Mouse (Mus musculus) adrenal gland, postnatal 36 days (tissue): Measurements from ENCODE around the gene BC028528. TPM values are rescaled to one million over a fixed set of nuclear protein-coding genes. Genes with fewer than 3 reads are reported as not detected.
"Not testable (repeated sequence)": the region's sequence is repeated elsewhere in the genome, so short reads cannot be mapped to it uniquely, and the experiment has no call there.

Source experiments
- DNase-seq, 2 experiments: peaks; one replicate each; pipeline ENCODE4 v3.0.0; 2021; ENCODE audit warnings: mixed read lengths in 1 of 2
- total RNA-seq, 2 experiments: library from RNA; stranded (reverse); gene quantifications; 2 replicates each; pipeline ENCODE4 v1.2.3; 2021

Gene BC028528
- total RNA-seq, 2 experiments from 2014 or later, result 8.4 to 11.3 TPM

DNA sequence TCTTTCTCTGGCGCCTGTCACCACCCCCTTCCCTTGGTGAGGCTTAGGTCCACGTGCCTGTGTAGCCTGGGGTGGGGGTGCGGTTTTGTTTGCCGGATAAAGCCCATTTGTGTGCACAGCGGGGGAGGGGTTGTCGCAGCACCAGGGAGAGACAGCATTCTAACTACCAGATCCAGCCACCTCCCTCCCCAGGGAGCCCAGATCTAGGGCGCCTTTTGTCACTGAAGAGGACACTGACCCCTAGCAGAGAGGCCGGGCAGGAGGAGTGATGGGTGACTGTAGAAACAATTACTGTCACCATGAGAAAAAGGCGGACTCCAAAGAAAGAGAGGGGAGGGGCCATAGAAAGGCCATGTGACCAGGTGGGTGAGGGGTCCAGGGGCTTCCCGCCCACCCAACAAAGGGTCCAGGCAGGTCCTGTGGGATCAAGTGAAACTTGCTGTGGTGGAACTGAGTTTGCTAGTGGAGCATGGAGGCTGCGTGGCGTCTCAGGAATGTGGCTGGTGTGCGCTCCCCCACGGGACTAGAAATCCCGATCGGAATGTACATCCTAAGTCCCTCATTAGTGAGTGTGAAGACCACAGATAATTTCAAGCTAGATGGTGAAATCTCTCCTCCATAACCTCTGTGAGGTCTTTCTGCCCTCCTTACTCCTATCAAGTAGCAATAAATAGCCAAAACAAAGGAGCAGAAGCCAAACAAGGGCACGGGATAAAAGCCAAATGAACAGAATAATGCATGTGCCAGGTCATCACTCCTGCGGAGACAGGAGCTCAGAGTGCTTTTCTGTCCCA is 13.5 kb upstream of the BC028528 start:
- peak in 1 of 2 experiments; percentile 47 for DNase-seq

DNA sequence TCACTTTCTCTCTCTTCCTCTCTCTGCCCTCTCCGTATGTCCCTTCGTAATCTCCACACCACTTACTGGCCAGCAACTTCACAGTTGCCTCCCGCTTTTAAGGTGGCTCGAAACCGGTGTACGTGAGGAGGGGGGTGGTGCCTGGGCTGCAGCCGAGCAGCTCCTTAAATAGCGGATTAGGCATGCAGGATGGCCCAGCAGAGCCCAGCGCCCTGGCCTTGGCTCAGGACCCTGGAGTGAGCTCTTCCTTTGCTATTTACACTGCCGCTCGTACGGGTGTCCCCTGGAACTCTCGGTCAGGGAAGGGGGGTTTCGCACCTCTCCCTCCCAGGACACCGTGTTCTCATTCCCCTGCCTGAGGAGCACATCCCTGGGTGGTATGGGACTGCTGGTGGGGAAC is 12.8 kb upstream of the BC028528 start, which contains the start of gene Car14:
Car14 (minus strand) TSS at position 124 of the 400 bp plus-strand sequence.
- peak in 1 of 2 experiments; percentile 25 for DNase-seq

DNA sequence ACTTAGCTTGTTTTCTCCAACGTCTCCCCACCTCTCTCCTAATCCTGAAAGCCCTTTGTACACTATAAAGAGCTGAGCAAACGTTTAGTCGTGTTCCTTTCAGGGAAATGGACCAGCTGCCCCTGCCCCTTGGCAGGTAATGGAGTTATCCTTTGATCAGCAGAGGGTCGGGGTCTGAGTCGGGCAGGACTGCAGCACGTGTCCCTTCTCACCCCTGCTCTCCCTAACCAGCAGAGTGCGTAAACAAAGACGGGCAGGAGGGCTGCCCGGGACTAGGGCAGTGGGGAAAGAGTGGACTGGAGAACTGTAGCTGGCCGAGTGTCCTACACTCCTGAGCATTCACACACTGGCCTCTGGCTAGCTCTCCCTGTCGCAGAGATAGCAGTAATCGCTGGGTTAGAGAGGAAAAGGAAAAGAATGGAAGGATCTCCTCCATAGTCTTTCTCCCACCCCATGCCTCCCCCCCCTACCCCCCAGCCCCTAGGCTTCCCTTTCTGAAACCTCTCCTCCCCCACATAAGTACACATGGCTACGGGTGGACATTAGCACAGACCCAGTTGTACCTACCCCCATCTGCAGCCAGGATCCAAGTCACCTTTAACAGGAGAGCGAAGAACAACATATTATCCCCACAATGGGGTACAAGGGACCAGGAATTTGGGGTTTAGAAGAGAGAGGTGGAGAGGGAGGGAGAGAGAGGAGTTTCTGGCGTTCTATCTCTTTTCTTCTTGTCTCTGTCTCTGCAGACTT is 12.1 kb upstream of the BC028528 start:
- DNase-seq, result no peak

DNA sequence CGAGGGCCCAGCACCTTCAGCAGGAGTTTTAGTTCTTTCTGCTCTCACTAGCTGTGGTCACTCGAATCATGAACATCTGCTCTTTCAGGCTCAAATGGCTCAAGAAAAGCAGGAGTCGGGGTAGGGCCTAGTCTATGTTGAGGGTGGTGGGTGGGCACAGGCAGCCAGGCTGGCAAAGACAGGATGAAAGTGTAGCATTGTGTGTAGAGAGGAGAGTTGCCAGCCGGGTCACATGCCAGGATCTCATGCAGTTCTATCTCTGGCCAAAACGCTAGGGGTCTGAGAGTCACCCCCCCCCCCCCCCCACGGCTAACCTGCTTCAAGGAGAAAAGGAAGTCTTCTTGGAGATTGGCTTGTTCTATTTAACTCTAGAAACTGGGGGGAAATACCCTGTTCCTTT is 10.8 kb upstream of the BC028528 start:
- no peak for DNase-seq

DNA sequence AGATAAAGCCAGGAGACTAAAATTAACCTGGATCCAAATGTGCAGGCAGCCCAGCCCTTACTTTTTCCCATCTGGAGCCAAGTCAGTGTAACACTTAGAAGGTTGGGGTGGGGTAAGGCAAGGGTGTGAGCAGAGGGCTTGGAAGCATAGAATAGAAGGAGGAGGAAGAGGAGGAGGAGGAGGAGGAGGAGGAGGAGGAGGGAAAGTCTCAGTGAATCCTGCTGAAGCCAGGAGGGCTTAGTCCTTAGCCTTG is 10.5 kb upstream of the BC028528 start:
- no peak for DNase-seq

DNA sequence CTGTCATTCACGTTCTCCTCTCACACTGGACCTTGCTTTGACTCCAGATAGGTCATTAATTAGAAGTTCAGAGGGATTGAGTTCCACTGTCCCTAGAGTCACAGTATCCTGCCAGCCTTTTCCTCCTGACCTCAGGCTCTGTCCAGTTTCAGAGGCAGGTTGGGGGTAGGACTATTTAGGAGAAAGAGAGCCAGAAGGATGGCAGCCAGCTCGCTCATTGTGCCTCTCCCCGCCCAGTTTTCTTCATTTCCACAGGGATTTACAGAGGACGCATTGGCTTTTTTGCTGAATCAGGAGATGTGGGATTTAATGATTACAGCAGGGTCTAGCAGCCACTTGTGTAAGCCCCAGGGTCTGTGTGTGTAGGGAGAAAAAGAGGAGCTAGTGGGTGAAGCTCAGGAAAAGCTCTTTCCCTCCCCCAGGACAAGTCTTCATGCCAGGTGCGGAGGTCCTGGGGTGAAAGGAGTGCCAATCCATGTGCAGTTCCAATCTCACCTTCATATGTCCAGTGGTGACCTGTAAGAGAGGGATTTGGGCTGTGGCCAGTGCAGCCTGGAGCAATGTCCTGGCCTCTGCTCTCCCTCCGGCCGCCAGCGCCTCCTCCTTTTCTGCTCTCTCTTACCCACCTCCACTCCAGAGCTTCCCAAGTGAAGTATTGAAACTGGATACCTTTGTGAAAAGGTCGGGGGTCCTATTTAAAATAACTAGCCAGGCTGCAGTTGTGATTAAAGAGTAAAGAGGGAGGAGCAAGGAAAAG is 10.0 kb upstream of the BC028528 start:
- peak in 1 of 2 experiments; percentile 41 for DNase-seq

DNA sequence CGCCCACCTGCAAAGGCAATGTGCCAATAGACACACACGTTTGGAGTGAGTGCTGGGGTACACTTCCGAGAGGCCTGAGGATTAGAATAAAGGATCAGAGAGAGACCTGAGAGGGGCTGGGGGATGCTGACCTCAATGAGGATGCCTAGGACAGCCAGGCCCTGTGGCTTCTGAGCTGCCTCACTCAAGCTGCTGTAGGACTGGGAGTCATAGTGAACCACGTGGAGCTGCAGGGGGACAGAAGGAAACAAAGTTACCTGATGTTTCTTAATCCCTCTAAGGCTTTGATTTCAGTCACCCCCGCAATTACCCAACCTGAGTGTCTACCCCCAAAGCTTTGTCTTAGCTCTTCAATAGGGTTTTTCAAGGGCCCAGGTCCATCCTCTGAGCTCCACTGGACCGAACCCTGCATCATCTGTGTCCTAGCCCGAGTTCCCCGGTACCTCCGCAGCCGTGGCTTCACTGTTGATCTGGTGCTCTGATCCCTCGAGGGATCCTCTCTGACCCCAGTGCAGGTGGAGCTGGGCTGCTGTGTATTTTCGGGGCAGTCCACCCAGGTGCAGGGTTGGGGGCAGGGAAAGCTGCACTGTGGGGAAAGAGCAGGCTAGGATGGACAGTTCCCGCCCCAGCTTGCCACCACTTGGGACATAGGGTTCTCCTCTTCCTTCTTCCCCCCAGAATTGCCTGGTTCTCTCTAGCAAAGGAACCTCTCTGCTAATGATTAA is 8.2 kb upstream of the BC028528 start:
- DNase-seq, result no peak

DNA sequence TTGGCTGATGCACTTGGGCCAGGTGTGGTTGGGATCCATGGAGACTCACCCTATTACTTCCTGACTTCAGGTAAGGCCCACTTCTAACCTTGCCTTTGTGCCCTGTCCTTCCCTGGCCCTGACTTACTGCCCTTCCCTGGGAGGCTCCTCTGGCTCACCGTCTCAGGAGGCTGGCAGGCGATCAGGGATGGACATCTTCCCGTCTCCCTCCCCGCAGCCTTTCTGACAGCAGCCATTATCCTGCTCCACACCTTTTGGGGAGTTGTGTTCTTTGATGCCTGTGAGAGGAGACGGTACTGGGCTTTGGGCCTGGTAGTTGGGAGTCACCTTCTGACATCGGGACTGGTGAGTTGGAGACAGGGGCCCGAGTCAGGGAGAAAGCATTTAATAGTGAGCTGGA is 3.7 kb upstream of the BC028528 start:
- not testable (repeated sequence) for DNase-seq

DNA sequence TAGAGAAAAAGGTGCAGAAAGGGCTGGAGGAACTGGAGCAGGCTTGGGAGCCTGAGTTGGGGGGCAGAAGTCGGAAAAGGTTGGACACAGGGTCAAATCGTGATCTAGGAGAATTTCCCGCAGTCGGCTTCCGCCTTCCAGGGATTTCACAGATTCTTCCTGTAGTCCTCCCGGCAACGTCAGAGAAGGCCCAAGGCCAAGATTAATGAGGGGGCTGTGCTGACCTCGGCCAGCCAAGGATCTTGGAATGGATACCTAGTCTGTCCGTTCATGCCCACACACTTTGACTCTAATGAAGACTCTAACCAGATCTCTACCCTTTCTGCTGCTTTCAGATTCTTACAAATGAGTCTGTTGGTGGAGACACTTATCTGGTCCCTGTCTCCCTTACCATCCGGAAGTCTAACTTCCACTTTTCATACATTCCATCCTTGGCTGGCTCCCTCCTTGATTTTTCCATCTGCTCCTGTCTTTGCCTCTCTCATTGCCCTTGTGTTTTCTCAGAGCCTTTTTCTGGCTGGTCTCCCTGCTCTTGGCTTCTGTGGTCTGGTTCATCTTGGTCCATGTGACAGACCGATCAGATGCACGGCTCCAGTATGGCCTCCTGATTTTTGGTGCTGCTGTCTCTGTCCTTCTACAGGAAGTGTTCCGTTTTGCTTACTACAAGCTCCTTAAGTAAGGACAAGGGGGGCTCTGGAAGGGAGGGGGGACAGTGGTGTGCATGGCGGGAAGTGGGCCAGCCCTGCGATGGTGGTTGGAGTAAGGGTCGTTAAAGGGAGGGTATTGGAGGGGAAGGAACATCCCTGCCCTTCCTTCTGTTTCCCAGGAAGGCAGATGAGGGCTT is 2.7 kb upstream of the BC028528 start:
- DNase-seq, result peak; percentile 83

DNA sequence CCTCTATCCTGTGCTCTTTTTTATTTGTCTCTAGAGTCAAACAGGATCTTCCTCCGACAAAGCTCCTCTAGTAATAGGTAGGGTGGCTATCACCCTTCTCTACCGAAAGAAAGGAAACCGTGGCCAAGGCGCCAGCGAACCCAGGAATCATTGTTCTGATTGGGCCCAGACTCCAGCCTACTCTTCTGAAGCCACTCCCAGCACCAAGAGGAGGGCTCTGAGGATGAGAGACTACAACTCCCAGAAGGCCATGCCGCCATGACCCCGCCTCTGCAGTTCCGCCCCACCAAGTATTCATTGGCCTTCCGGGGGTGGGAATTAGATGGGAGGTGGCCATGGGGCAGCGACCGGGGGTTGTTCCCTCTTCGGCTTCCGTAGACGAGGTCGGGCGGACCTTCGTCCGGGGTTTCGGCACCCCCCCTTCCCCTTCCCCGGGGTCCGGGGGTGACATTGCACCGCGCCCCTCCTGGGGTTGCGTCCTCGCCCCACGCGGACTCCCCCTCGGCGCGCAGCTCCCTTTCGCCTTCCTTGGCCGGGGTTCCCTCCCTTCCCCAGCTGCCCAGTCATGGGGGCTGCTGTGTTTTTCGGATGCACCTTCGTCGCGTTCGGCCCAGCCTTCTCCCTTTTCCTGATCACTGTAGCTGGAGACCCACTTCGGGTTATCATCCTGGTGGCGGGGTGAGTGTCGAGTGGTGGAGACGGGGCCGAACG is 2.0 kb upstream of the BC028528 start, which contains the start of gene Aph1a:
Aph1a (plus strand) TSS at position 364 of the 711 bp plus-strand sequence.
- peak; percentile 97 for DNase-seq

DNA sequence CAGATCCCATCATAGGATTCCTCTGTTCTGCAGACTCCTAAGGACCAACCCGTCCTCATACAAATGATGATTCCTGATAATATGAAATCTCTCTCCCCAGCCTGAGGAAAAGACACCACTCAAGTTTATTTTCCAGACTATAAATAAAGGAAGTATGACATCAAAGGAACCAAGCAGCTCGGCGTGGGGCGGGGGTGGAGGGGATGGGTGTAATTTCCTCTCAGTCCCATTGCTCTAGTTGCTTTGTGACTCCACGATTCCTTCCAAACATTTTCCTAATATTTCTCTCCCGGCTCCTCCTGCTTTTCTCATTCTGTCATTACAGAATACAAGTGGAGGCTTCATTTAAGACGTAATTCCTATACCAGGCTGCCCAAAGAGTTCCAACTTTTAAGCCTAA is 1.3 kb upstream of the BC028528 start:
- DNase-seq, result peak in 1 of 2 experiments; percentile 45

DNA sequence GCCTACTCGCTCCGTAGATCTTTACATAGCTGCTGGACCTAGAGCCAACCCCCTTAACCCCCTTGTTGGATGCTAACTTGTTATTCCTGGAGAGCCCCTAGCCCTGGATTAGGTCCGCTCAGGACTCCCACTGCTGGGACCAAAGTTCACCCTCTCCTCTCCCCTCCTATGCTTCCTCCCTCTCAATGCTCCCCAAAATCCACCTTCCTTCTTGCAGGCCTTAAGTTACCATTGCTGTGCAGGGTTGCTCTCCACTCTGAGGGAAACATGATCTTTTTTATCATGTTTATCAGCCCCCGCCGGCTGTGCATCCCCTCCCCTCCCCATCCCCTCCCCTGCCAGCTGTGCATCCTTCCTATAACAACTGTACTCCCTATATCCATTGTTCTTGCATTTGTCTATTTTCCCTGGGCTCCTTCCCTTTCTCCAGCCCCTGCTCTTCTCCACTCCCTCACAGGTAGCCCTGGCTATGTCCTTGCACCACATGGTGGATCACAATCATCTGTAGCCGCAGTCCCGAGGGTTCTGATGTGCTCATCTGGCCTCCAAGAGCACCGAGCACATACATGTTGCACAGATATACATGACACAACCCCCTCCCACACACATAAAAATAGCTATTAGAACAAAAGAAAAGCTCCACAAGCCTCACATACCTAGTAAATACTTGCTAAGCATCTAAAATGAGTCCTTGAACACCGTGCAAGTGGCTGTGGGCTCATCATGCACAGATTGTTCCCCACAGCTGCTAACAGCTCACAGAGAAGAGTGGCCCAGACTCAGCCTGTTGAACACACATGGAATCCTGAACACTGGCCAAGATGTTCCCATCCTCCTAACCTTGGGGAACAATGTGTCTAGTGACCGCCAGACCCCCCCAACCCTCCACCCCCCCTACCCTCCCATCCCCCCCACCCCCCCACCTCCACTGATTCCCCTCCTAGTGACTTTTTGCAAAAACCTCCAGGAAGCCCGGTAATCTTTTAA is 554 bp upstream of the BC028528 start:
- DNase-seq, result no peak

DNA sequence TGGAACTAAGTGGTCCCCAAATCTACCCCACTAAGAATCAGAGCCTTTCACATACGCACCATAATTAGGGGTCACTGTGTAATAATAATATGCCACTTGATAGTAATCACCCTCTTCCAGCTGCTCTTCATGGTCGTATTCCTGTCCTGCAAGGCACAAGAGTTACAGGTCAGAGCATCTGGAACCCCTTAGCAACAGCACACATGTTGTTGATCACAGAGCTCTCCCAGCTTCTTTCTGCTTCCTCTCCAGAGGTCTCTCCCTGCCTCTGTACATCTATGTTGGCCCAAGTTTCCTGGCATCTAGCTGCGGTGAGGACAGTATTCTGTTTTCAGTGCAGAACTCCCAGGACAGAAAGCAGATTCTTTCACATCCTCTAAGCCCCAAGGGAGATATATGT is 2.1 kb downstream of the BC028528 start:
- no peak for DNase-seq

DNA sequence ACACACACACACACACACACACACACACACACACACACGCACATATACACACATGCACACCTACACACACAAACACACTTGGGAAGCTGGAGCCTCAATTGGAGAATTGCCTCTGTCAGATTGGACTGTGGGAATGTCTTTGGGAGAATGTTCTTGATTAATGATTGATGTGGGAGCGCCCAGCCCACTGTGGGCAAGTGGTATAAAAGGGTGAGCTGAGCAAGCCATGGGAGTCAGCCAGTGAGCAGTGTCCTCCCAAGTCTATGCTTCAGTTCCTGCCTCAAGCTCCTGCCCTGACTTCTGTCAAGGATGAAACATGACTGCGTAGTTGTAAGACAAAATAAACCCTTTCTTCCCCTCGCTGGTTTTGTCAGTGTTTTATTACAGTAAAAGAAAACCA is 4.2 kb downstream of the BC028528 start:
- DNase-seq, result no peak

DNA sequence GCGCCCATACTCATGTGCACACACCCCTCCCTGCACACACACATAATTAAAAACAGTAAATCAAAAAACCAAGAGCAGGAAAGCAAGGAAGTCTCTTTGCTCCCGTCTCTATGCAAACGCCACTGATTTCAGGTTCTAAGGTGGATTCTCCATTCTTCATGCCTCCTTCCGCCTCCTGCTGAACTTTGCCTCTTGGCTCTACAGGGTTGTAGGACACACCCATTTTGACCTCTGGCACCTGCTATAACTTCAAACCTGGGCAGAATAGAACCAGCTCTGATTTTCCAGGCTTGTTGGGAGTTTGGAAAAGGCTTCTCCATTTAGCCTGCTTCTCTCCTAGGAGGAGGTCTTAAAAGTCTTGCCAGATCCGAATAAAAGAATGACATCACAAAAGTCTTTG is 7.4 kb downstream of the BC028528 start:
- no peak for DNase-seq

DNA sequence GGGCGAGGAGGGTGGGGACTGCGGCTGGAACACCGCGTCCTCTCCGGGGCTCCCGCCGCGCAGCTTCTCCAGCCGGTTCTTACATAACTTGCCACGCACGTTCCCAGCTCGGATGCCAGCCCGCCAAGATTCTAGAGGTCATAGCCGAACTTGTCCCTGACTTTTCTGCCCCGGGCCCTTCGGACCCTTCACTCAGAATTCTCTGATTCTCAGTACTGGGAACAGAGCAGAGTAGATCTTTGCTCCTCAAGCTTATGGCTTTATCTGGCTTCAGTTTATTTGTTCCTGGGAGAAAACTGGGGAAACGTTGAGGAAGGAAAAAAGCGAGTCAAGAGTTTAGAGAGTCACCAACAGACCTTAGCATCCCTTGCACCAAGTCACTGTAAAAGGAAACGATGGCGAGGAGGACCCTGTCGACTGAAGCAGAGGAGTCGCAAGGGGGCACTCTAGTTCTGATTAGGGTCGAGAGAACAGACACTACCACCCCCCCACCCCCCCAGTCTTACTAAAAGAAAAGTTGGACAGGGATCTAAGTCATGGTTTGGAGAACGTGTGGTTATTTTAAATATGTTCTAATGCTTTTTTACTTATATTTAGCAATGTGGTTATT is 8.9 kb downstream of the BC028528 start:
- DNase-seq, result peak; percentile 74 to 85

DNA sequence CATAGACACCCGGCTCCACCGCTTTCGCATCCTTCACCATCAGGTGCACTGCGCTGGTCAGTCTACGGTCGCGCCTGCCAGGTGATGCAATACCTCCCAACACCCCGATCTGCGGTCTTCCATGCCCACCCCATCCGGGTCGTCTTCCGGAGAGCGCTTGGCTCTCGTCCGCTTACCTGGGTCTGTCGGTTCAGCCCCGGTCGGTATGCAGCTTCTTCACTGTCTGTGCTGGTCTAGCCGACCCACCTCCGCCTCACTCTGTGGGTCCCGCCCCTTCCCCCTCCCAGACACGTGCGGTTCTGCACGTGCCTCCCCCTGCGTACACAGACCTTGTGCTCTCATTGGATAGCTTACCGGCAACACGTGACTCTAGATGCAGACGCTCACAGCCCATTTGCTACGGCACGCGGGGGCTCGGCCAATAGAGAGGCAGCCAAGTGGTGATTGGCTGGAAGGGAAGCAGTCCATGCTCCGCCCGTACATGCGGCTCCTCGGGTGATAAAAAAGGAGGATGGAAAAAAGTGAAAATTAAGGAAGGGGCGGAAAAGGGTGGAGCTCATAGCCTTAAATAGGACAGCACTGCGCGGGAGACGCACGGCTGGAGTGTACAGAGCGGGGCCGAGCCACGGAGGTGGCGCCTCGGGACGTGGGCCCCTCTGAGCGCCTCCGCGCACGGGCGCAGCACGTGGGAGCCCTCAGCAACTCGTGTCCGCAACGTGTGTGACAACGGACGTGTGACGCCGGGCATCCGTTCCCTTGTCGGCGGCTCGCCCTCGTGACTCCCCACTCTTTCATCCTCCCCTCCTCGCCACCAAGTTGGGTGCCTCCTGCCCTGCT is 9.6 kb downstream of the BC028528 start, which contains the start of gene Ciart:
Ciart (minus strand) TSS at position 273 of the 837 bp plus-strand sequence.
- DNase-seq, result peak; percentile 95 to 96

DNA sequence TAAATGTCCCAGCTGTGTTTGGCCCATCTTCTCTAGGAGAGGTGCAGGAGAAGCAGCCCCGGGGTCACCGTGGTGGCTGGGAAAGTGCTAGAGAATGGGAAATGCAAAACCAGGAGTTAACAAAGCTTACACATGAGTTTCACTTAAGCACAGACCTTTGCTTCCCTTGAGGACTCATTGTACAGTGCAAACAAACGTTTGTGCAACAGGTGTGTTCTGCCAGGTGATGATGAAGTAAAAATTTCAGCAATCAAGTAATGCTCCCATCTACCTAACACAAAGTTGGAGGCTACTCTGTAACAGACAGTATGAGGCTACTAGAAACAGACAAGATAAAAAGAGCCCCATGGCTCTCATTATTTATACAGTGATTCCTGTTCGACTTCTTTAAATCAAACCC is 12.7 kb downstream of the BC028528 start:
- no peak for DNase-seq
